Mouse (Mus musculus) right cerebral cortex, adult 2 months (tissue): Measurements from ENCODE around the gene Gm49405.
"Not testable (repeated sequence)": the region's sequence is repeated elsewhere in the genome, so short reads cannot be mapped to it uniquely, and the experiment has no call there.

Experiments used
- DNase-seq, 2 experiments: peaks; one replicate each; pipeline ENCODE4 v3.0.0; 2021 to 2022; ENCODE audit warnings: low spot score in 2 of 2

Gene Gm49405

GRCm38 (mm10) chr19:4000119-4000900 is at the start of gene Gm49405, which contains the start of gene Nudt8:
Gene Gm49405 (plus strand): TSS chr19:4000626.
Gene Nudt8 (plus strand): TSS chr19:4000580.
- peak; percentile 96 to 98 for DNase-seq

- no peak for DNase-seq
These were observed 49.0 kb upstream of the Gm49405 start for GRCm38 (mm10) chr19:3951461-3951860.

GRCm38 (mm10) chr19:3952099-3952498 is 48.3 kb upstream of the Gm49405 start:
- no peak for DNase-seq

- DNase-seq: no peak
These were observed 45.4 kb upstream of the Gm49405 start for GRCm38 (mm10) chr19:3955033-3955432.

- DNase-seq: no peak
These were observed 44.6 kb upstream of the Gm49405 start for GRCm38 (mm10) chr19:3955804-3956203.

GRCm38 (mm10) chr19:3957296-3958036 is 43.0 kb upstream of the Gm49405 start:
- DNase-seq: not testable (repeated sequence)

GRCm38 (mm10) chr19:3958470-3958869 is 42.0 kb upstream of the Gm49405 start, which contains the start of gene Aldh3b3:
Gene Aldh3b3 (plus strand): TSS chr19:3958645.
- no peak for DNase-seq

GRCm38 (mm10) chr19:3959030-3959429 is 41.4 kb upstream of the Gm49405 start:
- no peak for DNase-seq

GRCm38 (mm10) chr19:3960211-3960610 is 40.2 kb upstream of the Gm49405 start:
- no peak for DNase-seq

GRCm38 (mm10) chr19:3961805-3962204 is 38.6 kb upstream of the Gm49405 start:
- not testable (repeated sequence) for DNase-seq

GRCm38 (mm10) chr19:3962469-3962868 is 38.0 kb upstream of the Gm49405 start:
- no peak for DNase-seq

GRCm38 (mm10) chr19:3964030-3964429 is 36.4 kb upstream of the Gm49405 start:
- DNase-seq: no peak

- DNase-seq: no peak
These were observed 33.9 kb upstream of the Gm49405 start for GRCm38 (mm10) chr19:3966330-3967075.

- no peak for DNase-seq
These were observed 33.2 kb upstream of the Gm49405 start for GRCm38 (mm10) chr19:3967258-3967657.

GRCm38 (mm10) chr19:3972229-3972628 is 28.2 kb upstream of the Gm49405 start, which contains the start of gene Aldh3b2:
Gene Aldh3b2 (plus strand): TSS chr19:3972328.
- DNase-seq: no peak

- not testable (repeated sequence) for DNase-seq
These were observed 25.8 kb upstream of the Gm49405 start for GRCm38 (mm10) chr19:3974608-3975007.

- no peak for DNase-seq
These were observed 24.6 kb upstream of the Gm49405 start for GRCm38 (mm10) chr19:3975866-3976265.

- peak; percentile 82 to 84 for DNase-seq
These were observed 20.1 kb upstream of the Gm49405 start for GRCm38 (mm10) chr19:3980309-3980708.

- no peak for DNase-seq
These were observed 19.5 kb upstream of the Gm49405 start for GRCm38 (mm10) chr19:3980917-3981316.

- DNase-seq: no peak
These were observed 16.8 kb upstream of the Gm49405 start for GRCm38 (mm10) chr19:3983527-3984200.

GRCm38 (mm10) chr19:3985261-3985681 is 15.2 kb upstream of the Gm49405 start:
- DNase-seq: no peak
